Mouse (Mus musculus): Measurements from ENCODE around the gene Oasl2.
"Not testable (repeated sequence)": the region's sequence is repeated elsewhere in the genome, so short reads cannot be mapped to it uniquely, and the experiment has no call there.

Gene Oasl2
- long read RNA-seq, experiment 1, transcript Oasl2-201 (6 exons, 3,123 nt): major isoform, 9 of 14 reads
- long read RNA-seq, experiment 1, partial matches to known transcripts: 2 of 14 reads
- long read RNA-seq, experiment 1, other reads (novel, unspliced or antisense): 2 of 14 reads
- long read RNA-seq, experiment 2, transcript Oasl2-201 (6 exons, 3,123 nt): major isoform, 5 of 11 reads
- long read RNA-seq, experiment 2, partial matches to known transcripts: 4 of 11 reads
- long read RNA-seq, experiment 2, other reads (novel, unspliced or antisense): 1 of 11 reads

DNA sequence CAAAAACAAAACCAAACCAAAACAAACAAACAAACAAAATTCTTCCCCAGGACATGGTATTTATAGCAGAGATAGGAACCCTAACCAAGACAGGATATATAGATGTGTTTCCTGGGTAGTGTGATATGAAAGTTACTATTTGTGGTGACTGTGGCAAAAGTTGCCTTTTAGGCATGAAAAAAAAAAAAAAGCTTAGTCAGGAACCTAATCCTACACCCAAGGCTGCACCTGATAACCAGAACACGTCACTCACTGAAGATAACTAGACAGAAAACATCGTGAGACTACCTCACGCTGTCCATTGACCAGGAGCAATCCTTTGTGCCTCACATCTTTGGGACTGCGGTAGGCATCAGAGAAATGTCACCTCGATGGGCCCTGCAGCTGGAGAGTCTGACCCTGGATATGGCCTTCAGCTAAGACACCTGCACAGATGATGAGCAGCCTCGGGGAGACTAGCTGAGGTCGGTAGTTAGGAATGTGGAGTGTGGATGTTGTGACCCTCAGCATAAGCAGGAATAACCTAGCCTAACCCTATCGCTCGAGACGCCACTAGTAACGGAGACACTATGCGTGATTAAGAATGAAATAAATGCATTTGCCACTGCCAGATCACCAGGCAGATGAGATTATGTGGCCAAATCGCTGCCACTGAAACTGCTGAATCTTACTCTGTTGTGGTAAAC, at the start of gene Oasl2:
Gene Oasl2 (plus strand): TSS at position 249 of the 686 bp plus-strand sequence.
- intact Hi-C loops (cut with DNase I): no loop called here

DNA sequence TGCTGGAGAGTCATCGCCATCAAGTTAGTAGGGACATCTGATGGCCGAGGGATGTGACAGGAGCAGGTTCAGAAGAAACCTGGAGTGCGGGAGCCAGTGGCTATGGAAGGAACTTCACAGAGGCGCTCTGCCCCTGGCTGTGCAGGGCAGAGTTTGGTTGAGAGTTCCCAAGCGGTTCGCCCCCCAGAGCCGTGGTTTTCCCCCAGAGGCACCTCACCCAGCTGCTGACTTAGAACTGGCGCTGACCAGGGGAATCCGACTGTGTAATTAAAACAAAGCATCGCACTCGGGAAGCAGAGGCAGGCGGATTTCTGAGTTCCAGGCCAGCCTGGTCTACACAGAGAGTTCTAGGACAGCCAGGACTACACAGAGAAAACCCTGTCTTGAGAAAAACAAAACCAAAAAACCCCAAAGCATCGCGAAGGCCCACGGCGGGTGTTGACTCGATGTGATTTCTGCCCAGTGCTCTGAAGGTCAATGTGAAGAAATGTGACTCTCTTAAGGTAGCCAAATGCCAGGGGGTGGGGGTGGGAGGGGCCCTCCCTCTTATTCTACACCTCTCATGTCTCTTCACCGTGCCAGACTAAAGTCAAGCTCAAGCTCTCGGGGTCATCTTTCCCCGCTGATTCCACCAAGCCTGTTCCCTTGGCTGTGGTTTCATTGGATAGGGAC, 45.0 kb upstream of the Oasl2 start:
- intact Hi-C loops (cut with DNase I): no loop called here

DNA sequence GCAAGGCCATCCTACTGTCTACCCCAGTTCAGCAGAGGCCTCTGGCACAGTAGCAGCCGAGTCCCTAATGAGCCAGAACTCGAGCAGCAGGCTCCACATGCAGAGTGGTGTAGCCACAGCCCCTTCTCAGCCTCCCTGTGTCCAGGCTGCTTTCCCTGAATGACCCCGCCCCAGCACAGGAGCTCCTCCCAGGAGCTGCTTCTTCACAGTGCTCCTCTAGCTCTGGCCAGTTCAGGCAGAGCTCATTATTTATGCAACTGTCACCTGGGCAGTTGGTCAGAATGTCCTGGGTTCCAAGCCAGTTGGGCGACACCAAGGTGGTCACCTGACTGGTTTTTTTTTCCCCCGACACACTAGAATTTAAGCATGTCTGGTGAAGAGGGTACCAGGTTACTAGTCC, 43.4 kb upstream of the Oasl2 start, which contains the start of gene 4930519G04Rik:
Gene 4930519G04Rik (plus strand): TSS at position 301 of the 400 bp plus-strand sequence.
- intact Hi-C loops (cut with DNase I): not testable (repeated sequence)

DNA sequence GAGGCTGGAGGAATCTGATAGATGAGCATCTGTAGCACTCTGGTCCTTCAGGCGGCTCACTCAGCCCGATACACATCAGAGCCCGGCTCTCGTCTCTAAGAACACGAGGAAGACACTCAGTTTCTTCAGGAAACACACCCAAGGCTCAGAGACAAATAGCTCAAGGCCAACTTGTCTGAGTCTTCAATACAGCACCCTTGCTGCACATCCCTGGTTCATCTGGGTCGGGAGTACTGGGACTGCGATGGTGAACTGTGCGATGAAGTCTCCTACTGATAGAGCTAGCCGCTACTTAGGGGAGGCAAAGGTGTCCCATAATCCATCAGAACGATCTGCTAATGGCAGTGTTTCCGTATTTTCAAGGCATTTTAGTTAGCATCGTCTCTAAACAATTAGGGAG, 38.2 kb upstream of the Oasl2 start, which contains the start of gene Gm9936:
Gene Gm9936 (minus strand): TSS at position 101 of the 400 bp plus-strand sequence.
- intact Hi-C loops (cut with DNase I): no loop called here

DNA sequence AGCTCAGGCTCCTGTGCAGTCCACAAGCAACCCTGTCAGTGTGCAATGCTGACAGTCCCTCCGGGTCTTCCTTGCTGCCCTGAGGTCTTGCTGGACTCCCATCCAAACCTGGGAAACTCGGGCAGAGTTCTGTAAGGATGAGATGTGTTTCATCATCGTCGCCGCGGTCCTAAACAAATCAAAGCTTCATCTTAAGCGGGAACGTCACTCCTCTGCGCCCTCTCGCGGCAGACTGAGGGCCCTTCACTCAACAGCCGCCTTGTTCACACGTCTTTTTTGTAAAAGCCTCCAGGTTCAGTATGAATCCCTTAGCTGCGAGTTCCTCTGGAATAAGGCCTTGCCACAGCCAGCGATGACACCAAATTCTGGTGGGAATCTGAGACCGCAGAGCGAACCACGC, 37.5 kb upstream of the Oasl2 start:
- intact Hi-C loops (cut with DNase I): no loop called here

DNA sequence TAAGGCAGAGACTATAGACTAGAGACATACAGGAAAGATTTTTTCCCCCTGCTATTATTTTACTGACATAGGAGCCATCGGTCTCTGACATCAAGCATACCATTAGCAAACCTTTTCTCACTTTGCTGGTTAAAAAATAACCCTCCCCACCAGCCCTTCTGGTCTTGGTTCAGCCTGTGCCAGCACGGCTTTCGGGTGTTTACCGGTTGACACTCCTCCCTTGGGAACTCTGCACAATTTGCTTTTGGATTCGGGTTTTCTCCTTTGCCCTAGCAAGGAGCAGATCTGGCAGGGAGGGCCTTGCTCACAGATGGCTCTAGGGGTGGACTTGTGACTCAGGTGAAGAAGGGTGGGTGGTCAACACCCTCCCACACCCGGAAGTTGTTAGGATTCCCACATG, 35.0 kb upstream of the Oasl2 start:
- intact Hi-C loops (cut with DNase I): no loop called here

DNA sequence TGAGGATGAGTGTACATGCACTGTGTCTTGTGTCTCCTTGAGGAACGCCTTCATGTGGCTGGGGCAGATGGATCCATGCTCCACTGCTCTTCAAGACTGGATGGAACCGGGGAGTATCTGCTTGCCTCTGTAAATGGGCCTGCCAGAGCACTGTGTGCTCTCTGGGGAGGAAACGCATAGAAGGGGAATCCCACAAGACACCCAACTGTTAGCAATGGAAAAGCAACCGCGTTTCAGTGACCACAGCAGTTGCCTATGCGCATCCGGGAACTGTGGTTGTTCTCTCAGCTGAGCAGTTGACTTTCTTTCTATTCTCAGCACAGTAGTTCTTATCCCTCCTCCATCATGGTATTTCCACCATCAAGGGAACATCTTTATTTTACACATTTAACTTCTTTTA, 31.9 kb upstream of the Oasl2 start:
- intact Hi-C loops (cut with DNase I): no loop called here

DNA sequence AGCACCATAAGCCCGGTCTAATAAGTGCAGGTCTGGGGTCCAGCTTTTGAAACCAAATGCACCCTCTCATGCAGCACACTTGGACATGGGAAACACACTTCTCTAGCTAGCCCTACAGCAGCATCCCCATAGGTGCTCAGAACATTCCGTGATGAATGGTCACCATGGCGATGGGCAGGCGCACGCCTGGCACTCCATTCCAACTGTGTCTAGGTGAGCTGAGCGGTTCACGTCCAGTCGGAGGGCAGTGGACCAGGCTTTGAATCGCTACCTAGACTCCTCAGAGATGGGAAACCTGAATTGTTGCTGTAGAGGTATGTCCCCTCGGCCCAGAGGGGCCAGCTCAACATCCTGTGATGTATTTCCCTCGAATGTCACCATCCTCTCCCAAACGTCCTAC, 31.5 kb upstream of the Oasl2 start:
- intact Hi-C loops (cut with DNase I): no loop called here

DNA sequence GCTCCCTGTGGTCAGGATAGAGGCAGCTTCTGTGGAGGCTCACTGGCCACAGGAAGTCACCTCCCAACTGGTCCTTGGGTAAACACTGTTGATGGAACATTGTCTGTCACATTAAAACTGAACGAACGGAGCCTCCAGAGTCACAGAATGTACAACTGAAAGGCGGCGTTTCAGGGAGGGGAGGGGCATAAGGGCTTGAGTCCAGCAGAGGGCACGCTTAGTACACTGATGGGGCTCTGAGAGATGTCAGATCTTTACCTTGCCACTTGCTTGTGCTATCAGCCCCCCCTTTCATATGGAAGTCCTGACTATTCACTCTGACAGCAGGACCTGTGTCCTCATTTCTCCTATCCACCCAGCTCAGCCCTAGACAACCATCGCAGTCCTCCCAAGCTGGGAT, 20.9 kb upstream of the Oasl2 start:
- intact Hi-C loops (cut with DNase I): no loop called here

DNA sequence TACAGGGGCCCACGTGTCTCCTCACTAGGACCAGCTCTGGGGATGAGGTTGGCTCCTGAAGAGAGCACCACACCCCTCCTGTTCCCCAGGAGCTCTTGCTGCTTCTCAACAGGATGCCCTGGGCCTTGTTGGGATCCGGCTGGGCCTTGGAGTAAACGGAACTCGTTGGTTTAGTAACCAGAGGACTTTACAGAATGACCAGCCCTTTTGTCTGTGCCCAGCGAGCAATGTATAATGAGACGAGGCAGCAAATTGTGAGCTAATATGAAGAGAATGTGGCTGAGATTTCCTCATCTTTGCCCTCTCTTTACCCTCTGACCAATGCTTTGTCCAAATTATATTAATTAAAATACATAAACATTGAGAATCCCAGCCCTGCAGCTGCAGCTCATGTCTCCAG, 20.4 kb upstream of the Oasl2 start:
- intact Hi-C loops (cut with DNase I): no loop called here

DNA sequence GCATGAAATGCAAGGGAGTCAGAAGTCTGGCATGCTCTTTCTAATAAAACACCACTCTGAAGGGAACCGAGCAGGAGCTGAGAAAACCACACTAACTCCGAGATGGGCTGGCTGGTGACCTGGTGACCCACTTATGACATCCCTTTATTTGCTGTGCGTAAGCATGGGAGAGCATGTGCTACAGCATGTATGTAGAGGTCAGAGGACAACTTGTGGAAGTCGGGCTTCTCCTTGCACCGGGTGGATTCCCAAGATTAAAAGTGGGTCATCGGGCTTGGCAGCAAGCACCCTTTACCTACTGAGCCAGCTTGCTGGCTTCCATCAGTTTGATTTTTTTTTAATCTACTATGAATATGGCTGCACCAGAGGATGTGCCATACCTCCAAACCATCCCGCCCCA, 19.2 kb upstream of the Oasl2 start:
- intact Hi-C loops (cut with DNase I): no loop called here

DNA sequence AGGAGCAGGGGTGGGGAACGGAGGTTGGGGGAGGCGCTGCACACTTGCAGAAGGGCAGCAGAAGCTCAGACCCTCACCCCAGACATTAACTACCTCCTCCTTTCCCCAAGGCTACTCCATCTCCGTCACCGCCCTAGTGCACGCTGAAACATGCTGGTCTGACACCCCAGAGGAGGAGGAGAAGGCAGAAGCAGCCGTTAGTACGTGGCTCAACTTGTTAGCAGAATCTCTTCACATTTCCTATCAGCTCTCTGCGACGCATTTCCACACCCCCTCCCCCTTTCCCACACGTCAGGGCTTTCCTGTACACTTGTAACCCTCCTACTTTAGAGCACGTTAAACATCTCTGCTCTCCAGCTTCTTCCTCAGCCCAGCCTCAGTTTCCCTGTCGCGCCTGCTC, 17.3 kb upstream of the Oasl2 start:
- intact Hi-C loops (cut with DNase I): no loop called here

DNA sequence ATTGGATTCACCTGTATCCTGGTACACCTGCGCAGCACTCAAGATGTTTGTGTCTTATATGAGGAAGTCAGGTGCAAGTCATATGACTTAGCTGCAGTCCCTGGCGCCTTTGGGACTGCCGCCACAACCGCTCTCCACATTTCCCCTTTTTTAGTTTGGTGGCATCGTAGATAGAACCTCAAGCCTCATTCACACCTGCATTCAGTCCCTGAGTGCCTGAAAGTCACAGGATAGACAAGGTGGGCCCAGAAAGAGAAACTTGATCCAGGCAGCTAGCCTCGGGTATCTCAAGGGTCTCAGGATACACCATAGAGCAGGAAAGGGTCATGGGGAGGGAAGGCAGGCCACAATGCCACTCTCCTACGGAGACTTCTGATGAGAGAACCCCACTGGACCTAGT, 14.4 kb upstream of the Oasl2 start:
- intact Hi-C loops (cut with DNase I): not testable (repeated sequence)

DNA sequence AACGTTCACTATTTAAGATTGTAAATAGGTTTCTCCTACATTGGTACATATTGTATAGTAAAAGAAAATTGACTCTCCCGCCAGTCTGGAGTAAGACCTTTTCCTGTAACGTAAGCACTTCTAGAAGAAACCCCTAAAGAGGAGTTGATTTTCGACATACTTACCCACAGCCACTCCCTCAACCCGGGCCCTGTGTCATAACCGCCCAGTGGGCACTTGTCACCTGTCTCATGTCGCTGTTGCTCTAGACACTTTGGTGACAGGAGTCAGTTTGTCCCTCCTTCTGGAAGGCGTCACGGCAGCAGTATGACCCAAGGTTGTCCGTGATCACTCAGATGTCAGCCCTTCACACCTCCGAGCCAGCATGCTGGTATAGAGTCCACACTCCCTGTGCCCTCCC, 13.7 kb upstream of the Oasl2 start:
- intact Hi-C loops (cut with DNase I): no loop called here

DNA sequence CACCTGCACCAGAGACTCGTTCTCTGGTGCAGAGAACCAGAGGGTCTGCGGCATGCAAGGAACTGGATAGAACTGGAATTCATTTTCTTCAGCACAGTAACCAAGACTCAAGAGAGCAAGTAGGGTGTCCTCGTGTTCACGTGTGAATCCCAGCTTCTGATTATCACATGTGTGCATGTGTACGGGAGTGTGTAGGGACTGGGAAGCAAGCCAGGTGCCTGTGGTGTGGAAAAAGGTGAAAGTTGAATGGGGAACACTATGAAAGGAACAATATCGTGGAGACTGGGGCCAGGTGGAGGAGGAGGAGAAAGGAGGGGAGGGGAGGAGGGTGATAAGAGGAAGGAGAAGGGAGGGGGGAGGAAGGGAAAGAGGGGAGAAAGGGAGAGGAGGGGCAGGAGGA, 9.9 kb upstream of the Oasl2 start:
- intact Hi-C loops (cut with DNase I): no loop called here

DNA sequence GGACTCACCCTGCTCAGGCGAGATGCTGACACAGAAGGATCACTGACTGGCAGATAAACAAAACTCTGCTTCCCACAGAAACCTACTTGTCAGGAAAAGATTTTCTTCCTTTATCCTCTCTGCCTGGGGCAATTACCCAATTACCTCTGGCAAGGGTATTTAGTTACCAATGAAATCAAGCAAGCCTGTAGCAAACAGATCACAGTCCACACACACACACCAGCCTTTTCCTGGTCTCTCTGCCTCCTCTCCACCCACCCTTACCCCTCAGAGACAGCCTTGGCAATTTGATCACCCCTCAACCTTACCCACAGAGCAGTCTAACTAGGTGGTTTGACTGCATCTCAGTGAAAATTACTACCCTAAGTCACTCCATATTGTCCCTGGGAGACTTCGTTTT, 7.7 kb upstream of the Oasl2 start:
- intact Hi-C loops (cut with DNase I): no loop called here

DNA sequence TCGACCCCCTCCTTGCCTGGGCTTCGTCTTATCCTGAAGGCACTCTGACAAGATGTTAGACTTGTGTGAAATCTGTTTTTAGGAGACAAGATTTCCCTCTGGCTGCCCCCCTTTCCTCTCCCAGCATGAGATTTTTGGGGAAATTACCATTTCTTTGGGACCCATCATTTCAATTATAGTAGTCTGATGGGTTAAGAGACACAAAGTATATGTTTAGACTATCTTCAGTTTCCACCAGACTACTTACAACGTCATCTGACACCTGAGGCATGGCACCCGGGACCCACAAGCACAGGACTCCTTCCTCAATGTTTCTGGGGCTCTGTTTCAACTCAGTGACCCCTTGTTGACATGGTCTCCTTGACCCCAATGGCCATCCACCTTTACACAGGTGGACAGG, 1.2 kb upstream of the Oasl2 start:
- intact Hi-C loops (cut with DNase I): no loop called here

DNA sequence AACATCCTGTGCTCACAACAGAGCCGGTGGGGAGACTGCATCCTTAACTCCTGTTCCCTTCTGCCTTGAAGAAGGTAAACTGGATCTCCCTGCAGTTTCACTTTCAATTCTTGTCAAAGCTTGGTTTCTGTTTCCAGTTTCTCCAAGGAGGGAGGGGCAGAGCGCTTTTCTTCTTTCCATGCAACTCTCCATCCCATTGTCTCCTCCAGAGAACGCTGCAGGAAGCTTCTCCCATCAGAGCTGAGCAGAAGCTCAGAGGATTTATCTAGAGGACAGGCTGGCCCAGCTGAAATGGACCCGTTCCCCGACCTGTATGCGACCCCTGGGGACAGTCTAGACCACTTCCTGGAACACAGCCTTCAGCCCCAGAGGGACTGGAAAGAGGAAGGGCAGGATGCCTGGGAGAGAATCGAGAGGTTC, 648 bp downstream of the Oasl2 start:
- intact Hi-C loops (cut with DNase I): no loop called here

DNA sequence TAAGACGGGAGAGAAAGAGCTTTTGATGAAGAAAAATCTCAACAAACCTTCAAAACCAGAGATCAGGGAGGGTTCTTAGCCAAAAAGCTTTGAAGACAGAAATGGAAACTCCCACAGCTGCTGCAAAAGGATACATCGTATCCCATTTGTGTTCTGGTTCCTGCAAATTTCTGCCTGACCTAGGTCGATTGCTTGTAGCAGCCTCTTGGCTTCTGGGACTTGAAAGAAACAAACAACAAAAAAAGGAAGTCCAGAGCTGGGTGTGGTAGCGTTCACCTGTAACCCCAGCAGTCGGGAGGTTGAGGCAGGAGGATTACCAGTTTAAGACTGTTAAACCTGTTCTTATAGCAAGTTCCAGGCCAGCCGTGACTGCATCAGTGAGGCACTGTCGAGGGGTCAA, 2.1 kb downstream of the Oasl2 start:
- intact Hi-C loops (cut with DNase I): no loop called here

DNA sequence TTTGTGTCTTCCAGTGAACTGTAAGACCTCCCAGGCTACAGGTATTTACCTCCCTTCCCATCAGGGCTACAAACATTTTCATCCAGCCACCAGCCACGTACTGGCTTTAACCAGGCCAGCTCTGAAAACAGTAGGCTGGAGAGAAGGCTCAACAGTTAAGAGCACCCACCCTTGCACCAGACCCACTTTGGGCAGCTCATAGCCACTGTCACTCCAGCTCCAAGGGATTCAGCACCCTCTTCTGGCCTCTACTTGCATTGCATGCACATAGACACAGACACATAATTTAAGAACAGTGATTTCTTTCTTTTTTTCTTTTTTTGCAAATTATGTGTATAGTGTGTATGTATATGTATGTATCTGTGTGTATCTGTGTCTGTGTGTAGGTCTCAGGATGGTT, 5.7 kb downstream of the Oasl2 start:
- intact Hi-C loops (cut with DNase I): loop anchor here (5.0 kb wide), 1 partner anchor 80 kb away; the partner anchor contains the start of gene 1500011B03Rik

DNA sequence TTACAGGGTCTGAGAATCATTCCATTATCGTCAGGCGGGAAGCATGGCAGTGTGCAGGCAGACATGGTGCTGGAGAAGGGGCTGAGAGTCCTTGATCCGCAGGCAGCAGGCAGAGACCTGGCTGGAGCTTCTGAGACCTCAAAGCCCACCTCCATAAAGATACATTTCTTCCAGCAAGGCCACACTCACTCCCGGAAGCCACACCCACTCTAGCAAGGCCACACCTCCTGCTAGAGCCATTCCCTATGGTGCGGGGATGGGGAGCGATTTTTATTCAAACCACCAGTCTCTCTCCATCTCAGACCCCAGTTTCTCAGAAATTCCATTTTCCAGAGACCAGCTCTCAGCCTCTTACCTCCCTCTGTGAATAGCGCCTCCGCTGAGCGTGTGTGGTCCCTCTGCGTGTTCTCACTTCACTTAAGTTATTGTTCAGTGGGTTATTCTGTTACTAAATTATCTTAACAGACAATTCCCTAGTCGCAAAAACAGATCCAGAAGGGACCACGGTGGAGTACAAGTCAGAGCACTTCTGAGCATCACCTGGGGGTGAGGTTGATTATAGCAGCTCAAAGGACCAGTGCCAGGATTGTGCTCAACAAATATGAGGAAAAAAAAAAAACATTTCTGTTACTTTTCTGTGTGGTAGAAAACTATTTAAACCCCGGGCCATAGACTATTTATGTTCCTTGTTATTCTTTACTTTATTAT, 12.0 kb downstream of the Oasl2 start:
- intact Hi-C loops (cut with DNase I): no loop called here

DNA sequence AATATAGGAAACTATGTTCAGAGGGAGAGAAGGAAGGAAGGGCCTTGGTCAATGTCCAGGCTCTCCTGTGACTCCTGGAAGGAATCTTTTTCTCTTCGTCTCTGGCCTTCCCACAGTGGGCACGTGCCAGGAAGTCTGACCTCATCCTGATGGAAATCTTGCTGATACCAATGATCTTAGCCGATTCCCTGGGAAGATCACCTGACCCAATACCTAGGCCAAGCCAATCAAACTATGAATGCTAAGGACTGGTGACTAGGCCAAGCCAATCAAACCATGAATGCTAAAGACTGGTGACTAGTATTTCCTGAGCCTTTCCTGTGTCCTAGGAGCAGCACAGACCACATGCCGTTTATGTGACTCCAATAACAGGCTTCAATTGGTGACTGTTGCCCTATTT, 16.9 kb downstream of the Oasl2 start:
- intact Hi-C loops (cut with DNase I): no loop called here
